Mouse (Mus musculus) midbrain, embryonic 16.5 days (tissue): Measurements from ENCODE around the gene BC037034. TPM values are rescaled to one million over a fixed set of nuclear protein-coding genes. Genes with fewer than 3 reads are reported as not detected.
A peak's percentile ranks its signal among the peaks of the same experiment; 100 is the strongest.

Source experiments
- ATAC-seq: fragments of 200-750 bp; cut with Nextera tagmentation; 2 replicates; pipeline ENCODE4 v1.8.0; 2017; ENCODE audit warnings: moderate TSS enrichment
- H3K27ac ChIP-seq: fragments of 300-500 bp; sonication (generic); 2 replicates; pipeline ENCODE4 v1.5.1; 2014; ENCODE audit warnings: mild to moderate bottlenecking, low read length, mixed read lengths
- H3K27me3 ChIP-seq: fragments of 300-500 bp; sonication (generic); 2 replicates; pipeline ENCODE4 v1.6.1; 2014; ENCODE audit warnings: low read depth, low read length, mixed read lengths; ENCODE audit not compliant: control insufficient read depth, insufficient read depth
- H3K36me3 ChIP-seq: fragments of 300-500 bp; sonication (generic); 2 replicates; pipeline ENCODE4 v1.6.1; 2014; ENCODE audit warnings: mild to moderate bottlenecking, low read length, moderate library complexity, mixed read lengths; ENCODE audit not compliant: control insufficient read depth, insufficient read depth
- H3K4me1 ChIP-seq: fragments of 300-500 bp; sonication (generic); 2 replicates; pipeline ENCODE4 v1.6.1; 2014; ENCODE audit warnings: mild to moderate bottlenecking, low read length, mixed read lengths; ENCODE audit not compliant: control insufficient read depth, insufficient read depth
- H3K4me2 ChIP-seq: fragments of 300-500 bp; sonication (generic); 2 replicates; pipeline ENCODE4 v1.6.1; 2014; ENCODE audit warnings: mild to moderate bottlenecking, low read length, mixed read lengths
- H3K4me3 ChIP-seq: fragments of 300-500 bp; sonication (generic); 2 replicates; pipeline ENCODE4 v1.5.1; 2014; ENCODE audit warnings: low read depth, mild to moderate bottlenecking, low read length, moderate library complexity, mixed read lengths
- H3K9ac ChIP-seq: fragments of 300-500 bp; sonication (generic); 2 replicates; pipeline ENCODE4 v1.6.1; 2014; ENCODE audit warnings: low read depth, low read length, mixed read lengths
- H3K9me3 ChIP-seq: fragments of 300-500 bp; sonication (generic); replicated peaks from 2 replicates; pipeline ENCODE4 v1.6.1; 2014; ENCODE audit warnings: mild to moderate bottlenecking, low read length, mixed read lengths; ENCODE audit not compliant: control insufficient read depth, poor library complexity, severe bottlenecking
- WGBS: fragments of 180-500 bp; shearing (Covaris S2); extraction: QIAGEN DNeasy Blood & Tissue Kit; methylation state at CpG from one replicate; pipeline ENCODE4 v1.1.7; 2014; 5-methylcytosine and 5-hydroxymethylcytosine counted together
- polyA plus RNA-seq: library from polyadenylated mRNA; unstranded; fragments of >200 nt; fragmentation: Nextera tagmentation; extraction: Ambion mirVana; gene quantifications from 2 replicates; pipeline ENCODE4 v1.2.1, GENCODE M21; 2015

Gene BC037034
- polyA plus RNA-seq, result 14.7 and 15.6 TPM in 2 replicates

DNA sequence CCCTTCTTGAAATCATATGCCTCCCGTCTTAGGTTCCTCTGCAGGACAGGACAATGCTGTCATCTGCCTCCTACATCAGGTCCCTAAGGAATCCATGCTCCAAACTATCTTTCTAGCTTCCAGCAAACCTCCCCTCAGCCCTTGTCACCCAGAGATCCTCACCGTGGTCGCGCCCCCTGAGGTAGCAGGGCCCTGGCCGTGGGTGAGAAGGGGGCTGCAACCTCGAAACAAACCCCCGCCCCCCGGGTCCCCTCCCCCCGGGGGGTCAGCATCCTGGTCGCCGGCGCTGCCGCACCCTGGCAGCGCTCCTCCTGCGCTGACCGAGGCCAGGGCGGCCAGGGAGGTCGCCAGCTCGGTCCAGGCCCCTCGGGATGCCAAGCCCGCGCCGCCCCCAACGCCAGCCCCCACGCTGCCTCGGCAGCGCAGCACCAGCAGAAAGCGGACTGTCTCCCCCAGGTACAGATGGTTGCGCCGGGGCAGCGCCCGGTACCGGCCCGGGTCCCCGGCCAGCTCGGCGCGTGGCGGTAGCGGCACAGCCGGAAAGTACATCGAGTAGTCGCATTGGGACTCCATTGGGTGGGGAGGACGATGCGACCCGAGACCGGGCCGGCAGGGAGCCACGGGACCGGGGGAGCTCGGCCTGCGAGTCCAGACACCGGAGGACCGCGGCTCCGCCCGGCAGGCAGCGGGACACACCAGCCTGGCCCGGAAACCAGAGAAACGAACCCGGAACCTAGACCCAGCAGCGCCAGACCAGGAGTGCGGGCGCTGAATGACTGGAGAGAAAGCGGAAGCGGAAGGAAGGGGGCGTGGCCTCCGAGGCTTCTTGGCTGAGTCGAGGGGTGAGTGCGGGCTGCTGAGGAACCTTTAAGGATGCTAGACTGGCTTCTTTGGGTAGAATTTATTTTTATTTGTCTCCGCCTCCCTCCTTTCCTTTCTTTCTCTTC, at the start of gene BC037034:
BC037034 (minus strand) TSS at position 774 of the 947 bp plus-strand sequence.
- peak; percentile 93 for ATAC-seq

DNA sequence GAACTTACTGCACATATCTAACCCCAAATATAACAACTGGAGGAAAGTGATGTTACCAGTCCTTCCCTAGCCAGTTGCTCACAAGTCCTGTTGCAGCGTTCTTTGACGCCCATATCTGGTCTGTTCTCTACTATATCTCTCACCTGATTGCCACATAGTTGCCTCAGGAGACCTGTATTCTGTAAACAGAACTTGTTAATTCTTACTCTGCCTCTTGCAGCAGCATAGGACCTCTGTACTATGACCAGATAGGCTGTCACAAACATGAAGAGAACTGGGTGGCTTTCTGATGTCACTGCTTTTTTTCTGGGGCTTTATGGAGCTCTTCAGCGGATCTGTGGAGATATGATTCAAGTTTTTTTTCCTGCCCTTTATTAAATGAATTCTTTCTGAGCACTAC, 49.0 kb upstream of the BC037034 start:
- no peak overlapping the region for H3K4me3 ChIP-seq
- H3K27me3 ChIP-seq, result no peaks in the 10 kb centered on the region
- 92% methylated on average over 3 of the region's 3 CpGs for WGBS
- no peak overlapping the region for H3K4me2 ChIP-seq
- 0 out of 2 replicates have a peak, but pooled peaks cover 4% of the 10 kb centered on the region for H3K36me3 ChIP-seq
- no peak for ATAC-seq
- no peak overlapping the region for H3K27ac ChIP-seq
- H3K9me3 ChIP-seq, result no peaks in the 10 kb centered on the region
- no peaks in the 10 kb centered on the region for H3K4me1 ChIP-seq
- H3K9ac ChIP-seq, result no peak overlapping the region

More for the DNA sequence above, at the start of gene BC037034:
- WGBS, result under 1% methylated on average over 66 of the region's 71 CpGs
- H3K4me3 ChIP-seq, result peak within 1 kb of the TSS; percentile 89
- peak within 1 kb of the TSS; percentile 64 for H3K27ac ChIP-seq
- H3K9ac ChIP-seq, result peak within 1 kb of the TSS; percentile 95
- peak within 1 kb of the TSS; percentile 93 for H3K4me2 ChIP-seq
- H3K36me3 ChIP-seq, result peaks cover 16% of the 10 kb centered on the region; the same call in 1 of the 2 replicates
- no peaks in the 10 kb centered on the region for H3K27me3 ChIP-seq
- peaks cover 18% of the 10 kb centered on the region for H3K4me1 ChIP-seq
- no peaks in the 10 kb centered on the region for H3K9me3 ChIP-seq

DNA sequence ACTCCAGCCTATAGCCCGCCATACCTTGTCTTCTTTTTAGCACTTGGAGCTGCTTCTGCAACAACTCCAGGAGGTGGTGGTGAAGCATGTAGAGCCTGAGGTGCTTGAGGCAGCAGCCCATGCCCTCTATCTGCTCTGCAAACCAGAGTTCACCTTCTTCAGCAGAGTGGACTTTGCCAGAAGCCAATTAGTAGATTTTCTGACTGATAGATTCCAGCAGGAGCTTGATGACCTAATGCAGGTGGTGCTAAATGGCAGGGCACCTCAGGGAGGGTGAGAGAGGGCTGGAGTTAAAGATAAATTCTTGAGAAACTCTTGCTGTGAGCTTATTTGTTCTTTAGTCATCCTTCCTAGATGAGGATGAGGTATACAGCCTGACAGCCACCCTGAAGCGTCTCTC, 35.8 kb upstream of the BC037034 start:
- Histone ChIP-seq H3K27me3 (no peaks in the 10 kb centered on the region), H3K36me3 (peaks cover 4% of the 10 kb centered on the region; the same call in 1 of the 2 replicates), H3K4me2 (no peak overlapping the region), H3K9ac (no peak overlapping the region), H3K4me1 (no peaks in the 10 kb centered on the region), H3K9me3 (no peaks in the 10 kb centered on the region), H3K4me3 (no peak overlapping the region), H3K27ac (no peak overlapping the region)
- ATAC-seq, result no peak
- 86% methylated on average over 2 of the region's 2 CpGs for WGBS

DNA sequence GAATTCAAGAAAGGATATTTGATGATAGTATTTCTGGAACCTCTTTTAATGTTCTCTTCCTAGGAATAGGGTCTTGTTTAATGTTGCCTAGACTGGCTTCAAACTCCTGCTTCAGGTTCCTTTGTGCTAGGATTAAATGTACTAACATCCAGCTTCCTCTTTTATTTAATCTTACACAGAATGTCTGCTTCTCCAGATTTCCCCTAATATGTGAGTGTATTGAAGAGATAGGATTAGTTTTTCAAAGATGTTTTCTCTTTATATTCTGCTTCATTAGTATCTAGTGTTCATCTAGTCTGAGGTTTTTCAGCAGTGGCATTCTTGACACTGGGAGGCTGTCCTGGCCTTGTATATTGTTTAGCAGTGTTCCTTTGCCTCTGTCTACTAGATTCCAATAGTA, 30.3 kb upstream of the BC037034 start:
- H3K4me2 ChIP-seq, result no peak overlapping the region
- peaks cover 2% of the 10 kb centered on the region; the same call in 1 of the 2 replicates for H3K36me3 ChIP-seq
- no peak overlapping the region for H3K9ac ChIP-seq
- H3K27me3 ChIP-seq, result no peaks in the 10 kb centered on the region
- ATAC-seq, result no peak
- no peak overlapping the region for H3K27ac ChIP-seq
- H3K4me1 ChIP-seq, result no peaks in the 10 kb centered on the region
- H3K4me3 ChIP-seq, result no peak overlapping the region
- no peaks in the 10 kb centered on the region for H3K9me3 ChIP-seq

DNA sequence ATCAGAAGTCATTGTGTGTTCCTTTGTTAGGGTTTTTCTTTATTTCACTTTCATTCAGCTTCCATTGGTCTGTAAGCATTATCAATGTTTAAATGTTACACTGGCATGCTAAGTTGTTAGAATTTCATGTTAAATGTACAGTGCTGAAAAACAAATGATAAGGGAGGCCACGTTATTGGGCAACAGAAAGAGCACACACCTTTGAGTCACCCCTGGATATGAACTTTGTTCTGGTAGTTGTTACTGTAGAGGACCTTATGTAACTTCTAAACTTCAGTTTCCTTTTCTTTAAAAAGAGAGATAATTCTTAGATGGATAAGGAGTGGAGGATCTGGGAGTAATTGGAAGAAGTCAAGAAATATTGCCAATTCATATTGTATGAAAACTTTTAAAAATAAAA, 27.8 kb upstream of the BC037034 start:
- no peak for ATAC-seq
- no peak overlapping the region for H3K4me2 ChIP-seq
- no peak overlapping the region for H3K27ac ChIP-seq
- H3K27me3 ChIP-seq, result no peaks in the 10 kb centered on the region
- WGBS, result 89% methylated on average over 1 of the region's 1 CpGs
- no peak overlapping the region for H3K4me3 ChIP-seq
- no peaks in the 10 kb centered on the region for H3K4me1 ChIP-seq
- H3K9me3 ChIP-seq, result no peaks in the 10 kb centered on the region
- H3K36me3 ChIP-seq, result no peaks in the 10 kb centered on the region
- no peak overlapping the region for H3K9ac ChIP-seq

DNA sequence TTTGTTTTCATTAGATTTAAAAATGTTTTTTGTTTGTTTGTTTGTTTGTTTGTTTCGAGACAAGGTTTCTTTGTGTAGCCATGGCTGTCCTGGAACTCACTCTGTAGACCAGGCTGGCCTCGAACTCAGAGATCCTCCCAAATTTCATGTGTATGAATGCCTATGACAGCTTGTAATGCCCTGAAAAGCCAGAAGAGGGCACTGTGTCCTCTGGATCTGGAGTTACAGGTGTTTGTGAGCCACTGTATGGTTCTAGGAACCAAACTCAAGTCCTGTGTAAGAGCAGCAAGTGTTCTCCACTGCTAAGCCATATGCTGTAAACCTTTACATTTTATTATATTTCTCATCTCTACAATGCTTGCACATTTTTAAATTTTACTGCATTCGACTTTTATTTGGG, 24.0 kb upstream of the BC037034 start:
- 80% methylated on average over 3 of the region's 3 CpGs for WGBS
- Histone ChIP-seq H3K9ac (no peak overlapping the region), H3K27me3 (no peaks in the 10 kb centered on the region), H3K4me2 (no peak overlapping the region), H3K9me3 (no peaks in the 10 kb centered on the region), H3K36me3 (no peaks in the 10 kb centered on the region), H3K4me1 (no peaks in the 10 kb centered on the region), H3K4me3 (no peak overlapping the region), H3K27ac (no peak overlapping the region)
- ATAC-seq, result no peak

DNA sequence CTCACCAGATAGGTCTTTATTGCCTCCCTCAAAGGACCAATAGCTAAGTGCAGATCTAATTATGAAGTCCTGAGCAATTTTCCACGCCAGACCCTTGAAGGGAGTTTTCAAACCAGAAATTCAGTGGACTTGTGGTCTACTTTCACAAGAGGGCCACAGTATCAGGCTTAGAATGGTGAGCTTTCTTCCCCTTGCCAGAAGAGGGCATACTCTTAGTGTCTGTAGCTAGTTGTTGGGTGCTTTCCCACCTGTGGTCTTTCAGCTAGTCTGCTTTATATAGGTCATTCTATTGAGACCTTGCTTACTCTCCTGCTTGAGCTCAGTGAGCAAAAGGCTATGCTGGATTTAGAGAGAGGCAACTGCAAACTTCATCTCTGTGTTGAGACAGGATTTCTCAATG, 19.7 kb upstream of the BC037034 start:
- Histone ChIP-seq H3K9ac (no peak overlapping the region), H3K27ac (no peak overlapping the region), H3K4me2 (no peak overlapping the region), H3K9me3 (no peaks in the 10 kb centered on the region), H3K27me3 (no peaks in the 10 kb centered on the region), H3K36me3 (no peaks in the 10 kb centered on the region), H3K4me1 (peaks cover 3% of the 10 kb centered on the region), H3K4me3 (no peak overlapping the region)
- ATAC-seq, result no peak
- whole genome bisulfite sequencing, result 50% methylated on average over 1 of the region's 1 CpGs

DNA sequence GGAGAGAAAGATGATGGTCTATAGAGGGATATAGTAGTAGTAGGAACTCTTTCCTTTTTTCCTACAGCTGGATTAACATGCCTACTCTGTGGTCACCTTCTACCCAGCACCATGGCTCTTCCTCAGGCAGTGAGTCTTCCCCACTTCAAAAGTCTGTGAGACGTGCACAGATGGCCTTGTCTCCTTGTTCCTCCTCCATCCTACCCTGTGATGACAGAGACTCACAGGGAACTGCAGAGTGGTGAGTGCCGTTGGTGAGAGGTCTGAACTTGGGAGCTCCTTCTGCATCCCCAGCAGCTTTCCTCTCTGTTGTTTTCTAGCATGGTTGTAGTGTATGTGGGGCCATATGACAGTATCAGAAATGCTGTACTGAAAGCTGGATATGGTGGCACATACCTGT, 18.0 kb upstream of the BC037034 start:
- Histone ChIP-seq H3K27ac (no peak overlapping the region), H3K9ac (no peak overlapping the region), H3K9me3 (no peaks in the 10 kb centered on the region), H3K4me3 (no peak overlapping the region), H3K4me2 (no peak overlapping the region), H3K4me1 (peaks cover 21% of the 10 kb centered on the region), H3K27me3 (no peaks in the 10 kb centered on the region), H3K36me3 (no peaks in the 10 kb centered on the region)
- no peak for ATAC-seq
- 82% methylated on average over 2 of the region's 2 CpGs for WGBS

DNA sequence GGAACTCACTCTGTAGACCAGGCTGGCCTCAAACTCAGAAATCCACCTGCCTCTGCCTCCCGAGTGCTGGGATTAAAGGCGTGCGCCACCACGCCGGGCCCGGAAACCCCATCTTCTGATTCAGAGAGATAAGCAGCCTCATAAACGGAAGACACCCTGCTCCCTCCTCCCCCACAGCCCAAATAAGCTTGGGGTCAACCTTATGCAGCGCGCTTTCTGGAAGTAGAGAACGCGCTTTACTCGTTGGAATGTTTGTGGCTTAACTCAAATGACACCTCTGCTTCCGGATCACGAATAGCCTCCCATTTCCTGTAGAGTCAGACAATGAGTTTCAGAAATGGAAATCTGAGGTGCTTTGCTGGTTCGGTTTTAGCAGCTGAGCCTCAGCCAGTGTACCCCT, 17.0 kb upstream of the BC037034 start:
- no peaks in the 10 kb centered on the region for H3K9me3 ChIP-seq
- no peak overlapping the region; the same call in 1 of the 2 replicates for H3K4me2 ChIP-seq
- H3K27me3 ChIP-seq, result no peaks in the 10 kb centered on the region
- no peak overlapping the region for H3K9ac ChIP-seq
- peak overlapping the region; percentile 70 for H3K4me3 ChIP-seq
- no peak overlapping the region for H3K27ac ChIP-seq
- no peak for ATAC-seq
- 93% methylated on average over 15 of the region's 15 CpGs for WGBS
- H3K4me1 ChIP-seq, result peaks cover 30% of the 10 kb centered on the region
- no peaks in the 10 kb centered on the region for H3K36me3 ChIP-seq
